ENCODE assay signal across 13 mouse cellular contexts in genomic region chr1:77505263-77505662, GRCm38 (mm10). TPM values are rescaled to one million over a fixed set of nuclear protein-coding genes. Genes with fewer than 3 reads are reported as not detected.
DNase-seq lines count a peak whose midpoint lies in the region; ATAC-seq lines count a peak whose summit lies in the region.
"Had no signal": no experiment of that assay in that cellular context is flagged by ENCODE, and none has a peak within 500 bp of the region (broad histone marks: within the 10 kb centered on the region; RNA-seq: fewer than 3 reads in every experiment).

No protein-coding gene starts in this region.

- 0 out of 2 replicates have a peak overlapping the region, but pooled peaks have one; percentile 5 for H3K4me3 ChIP-seq in kidney, embryonic 16.5 days (ENCODE audit: low read length)
- H3K4me3 ChIP-seq in embryonic facial prominence, embryonic 13.5 days, result peak overlapping the region; percentile 35
- H3K4me3 ChIP-seq in hindbrain, embryonic 12.5 days, result peak overlapping the region; percentile 18
- H3K4me3 ChIP-seq in midbrain, embryonic 14.5 days (replicated peaks; ENCODE audit: low read depth, low read length), result peak overlapping the region; percentile 19
- H3K4me3 ChIP-seq: liver, embryonic 15.5 days had no signal

- H3K9ac ChIP-seq in kidney, embryonic 16.5 days (replicated peaks; ENCODE audit: low read length), result no peak overlapping the region
- H3K9ac ChIP-seq in embryonic facial prominence, embryonic 13.5 days, result peak overlapping the region; percentile 59
- H3K9ac ChIP-seq in hindbrain, embryonic 12.5 days, result no peak overlapping the region
- H3K9ac ChIP-seq in midbrain, embryonic 14.5 days (replicated peaks; ENCODE audit: low read length), result peak overlapping the region; percentile 14
- H3K9ac ChIP-seq: liver, embryonic 15.5 days had no signal

- 84% methylated on average over 8 of the region's 8 CpGs for WGBS in kidney, embryonic 16.5 days
- WGBS in embryonic facial prominence, embryonic 13.5 days, result 70% methylated on average over 8 of the region's 8 CpGs
- 68% methylated on average over 8 of the region's 8 CpGs for WGBS in hindbrain, embryonic 12.5 days
- 60% methylated on average over 8 of the region's 8 CpGs for WGBS in midbrain, embryonic 14.5 days

- H3K27me3 ChIP-seq in kidney, embryonic 16.5 days (ENCODE audit: insufficient read depth, low read length), result no peaks in the 10 kb centered on the region
- no peaks in the 10 kb centered on the region for H3K27me3 ChIP-seq in embryonic facial prominence, embryonic 13.5 days
- no peaks in the 10 kb centered on the region for H3K27me3 ChIP-seq in hindbrain, embryonic 12.5 days
- no peaks in the 10 kb centered on the region for H3K27me3 ChIP-seq in midbrain, embryonic 14.5 days (ENCODE audit: control insufficient read depth, insufficient read depth, low read length)
- H3K27me3 ChIP-seq: liver, embryonic 15.5 days had no signal

- no peak for DNase-seq in kidney, adult 11 months
- peak; percentile 35 for DNase-seq in midbrain, embryonic 14.5 days
- no peak for DNase-seq in spleen, postnatal 14 days (ENCODE audit: low spot score in 2 of 2)
- no peak for DNase-seq in layer of hippocampus, adult 18-20 months (ENCODE audit: low spot score in 2 of 2)
- DNase-seq in gastrocnemius, adult 8-10 months (ENCODE audit: low spot score in 2 of 2), result no peak
- DNase-seq: adrenal gland, adult 8-10 months; gastrocnemius, postnatal 10 days; retina, postnatal 1 day had no signal

- no peaks in the 10 kb centered on the region for H3K9me3 ChIP-seq in kidney, embryonic 16.5 days (ENCODE audit: low read length)
- no peaks in the 10 kb centered on the region for H3K9me3 ChIP-seq in embryonic facial prominence, embryonic 13.5 days
- H3K9me3 ChIP-seq in hindbrain, embryonic 12.5 days (replicated peaks), result no peaks in the 10 kb centered on the region
- H3K9me3 ChIP-seq in midbrain, embryonic 14.5 days (ENCODE audit: control insufficient read depth, low read length), result no peaks in the 10 kb centered on the region
- H3K9me3 ChIP-seq: liver, embryonic 15.5 days had no signal

- H3K36me3 ChIP-seq in kidney, embryonic 16.5 days (ENCODE audit: insufficient read depth, low read length), result peaks cover 13% of the 10 kb centered on the region; the same call in 1 of the 2 replicates
- H3K36me3 ChIP-seq in embryonic facial prominence, embryonic 13.5 days, result peaks cover 55% of the 10 kb centered on the region
- 0 out of 2 replicates have a peak, but pooled peaks cover 4% of the 10 kb centered on the region for H3K36me3 ChIP-seq in hindbrain, embryonic 12.5 days
- peaks cover 7% of the 10 kb centered on the region for H3K36me3 ChIP-seq in midbrain, embryonic 14.5 days (ENCODE audit: control insufficient read depth, insufficient read depth, low read length)
- H3K36me3 ChIP-seq: liver, embryonic 15.5 days had no signal

- H3K4me1 ChIP-seq in kidney, embryonic 16.5 days (ENCODE audit: insufficient read depth, low read length), result peaks cover 36% of the 10 kb centered on the region
- H3K4me1 ChIP-seq in embryonic facial prominence, embryonic 13.5 days, result peaks cover 74% of the 10 kb centered on the region
- H3K4me1 ChIP-seq in hindbrain, embryonic 12.5 days, result peaks cover 82% of the 10 kb centered on the region
- peaks cover 71% of the 10 kb centered on the region for H3K4me1 ChIP-seq in midbrain, embryonic 14.5 days (ENCODE audit: control insufficient read depth, insufficient read depth, low read length)
- H3K4me1 ChIP-seq: liver, embryonic 15.5 days had no signal

- 0 out of 2 replicates have a peak overlapping the region, but pooled peaks have one; percentile 4 for H3K4me2 ChIP-seq in kidney, embryonic 16.5 days (replicated peaks; ENCODE audit: low read depth, low read length)
- H3K4me2 ChIP-seq in embryonic facial prominence, embryonic 13.5 days, result peak overlapping the region; percentile 55
- H3K4me2 ChIP-seq in hindbrain, embryonic 12.5 days (replicated peaks), result peak overlapping the region; percentile 46
- peak overlapping the region; percentile 57 for H3K4me2 ChIP-seq in midbrain, embryonic 14.5 days (ENCODE audit: low read length)
- H3K4me2 ChIP-seq: liver, embryonic 15.5 days had no signal

- ATAC-seq in kidney, embryonic 16.5 days (ENCODE audit: low FRiP score, low TSS enrichment), result no peak
- no peak for ATAC-seq in embryonic facial prominence, embryonic 13.5 days (ENCODE audit: insufficient number of reproducible peaks, insufficient read depth, low FRiP score, low TSS enrichment, low read depth)
- no peak for ATAC-seq in hindbrain, embryonic 12.5 days (ENCODE audit: low FRiP score)
- no peak for ATAC-seq in midbrain, embryonic 14.5 days (ENCODE audit: low FRiP score, low TSS enrichment)

- no peak overlapping the region for H3K27ac ChIP-seq in kidney, embryonic 16.5 days (ENCODE audit: low read length)
- no peak overlapping the region for H3K27ac ChIP-seq in embryonic facial prominence, embryonic 13.5 days
- 0 out of 2 replicates have a peak overlapping the region, but pooled peaks have one; percentile 24 for H3K27ac ChIP-seq in hindbrain, embryonic 12.5 days
- 0 out of 2 replicates have a peak overlapping the region, but pooled peaks have one; percentile 13 for H3K27ac ChIP-seq in midbrain, embryonic 14.5 days (replicated peaks; ENCODE audit: low read depth, low read length)
- H3K27ac ChIP-seq: kidney, postnatal 0 days; liver, embryonic 15.5 days had no signal

RNA-seq across cellular contexts. Expression of gene Epha4, which starts 9.6 kb away (rescaled TPM):
- 17.0 and 19.6 TPM in 2 replicates for polyA plus RNA-seq in kidney, embryonic 16.5 days (2015; fragmentation: Nextera tagmentation; extraction: Ambion mirVana)
- polyA plus RNA-seq in embryonic facial prominence, embryonic 13.5 days (2015; fragmentation: Nextera tagmentation; extraction: Ambion mirVana), result 65.9 and 70.7 TPM in 2 replicates
- 34.5 and 37.0 TPM in 2 replicates for polyA plus RNA-seq in hindbrain, embryonic 12.5 days (2016; fragmentation: Nextera tagmentation; extraction: Ambion mirVana)
- 40.6 and 46.5 TPM in 2 replicates for polyA plus RNA-seq in midbrain, embryonic 14.5 days (2014; fragmentation: Nextera tagmentation; extraction: Ambion mirVana)
- 100 to 1,000 TPM; 274 to 323 TPM for total RNA-seq in layer of hippocampus, adult 18-20 months (2021)
- 1 to 10 TPM; 1.1 to 1.4 (median 1.2) TPM for total RNA-seq in gastrocnemius, adult 8-10 months (2022)

Comparison
In these comparisons a context has a peak if more than half of its experiments do, and no peak if none do; other contexts are left out.
1. H3K27ac ChIP-seq: peak in hindbrain, embryonic 12.5 days (single experiment) and midbrain, embryonic 14.5 days (single experiment); none in kidney, embryonic 16.5 days (single experiment) and embryonic facial prominence, embryonic 13.5 days (single experiment).
2. H3K4me2 ChIP-seq: peak in every context shown above with its lines; median percentile 57 in midbrain, embryonic 14.5 days; 55 in embryonic facial prominence, embryonic 13.5 days; 46 in hindbrain, embryonic 12.5 days; 4 in kidney, embryonic 16.5 days.
3. H3K9ac ChIP-seq: peak in embryonic facial prominence, embryonic 13.5 days (single experiment) and midbrain, embryonic 14.5 days (single experiment); none in kidney, embryonic 16.5 days (single experiment) and hindbrain, embryonic 12.5 days (single experiment).
4. Peak in every context shown above with its lines, with median percentiles within 50 percentile points of each other: H3K4me3 ChIP-seq.